Mouse (Mus musculus) heart, embryonic 14.5 days (tissue): ENCODE data around the gene Heg1. TPM values are rescaled to one million over a fixed set of nuclear protein-coding genes. Genes with fewer than 3 reads are reported as not detected.

Experiments
- ATAC-seq: fragments of 200-750 bp; cut with Nextera tagmentation; 2 replicates; pipeline ENCODE4 v1.8.0; 2017; ENCODE audit warnings: low read depth, moderate TSS enrichment; ENCODE audit not compliant: insufficient number of reproducible peaks, insufficient read depth, low FRiP score
- H3K27ac ChIP-seq, 2 experiments: fragments of 200-500 bp in 1 of 2; fragments of 300-500 bp in 1 of 2; sonication (generic) in 1 of 2; replicated peaks in 1 of 2; 2 replicates each; pipeline ENCODE4 v1.5.1; 2012 to 2014; ENCODE audit warnings: low read depth in 2 of 2, low read length in 2 of 2, control low read depth in 1 of 2, mild to moderate bottlenecking in 1 of 2, mixed read lengths in 1 of 2; ENCODE audit not compliant: control insufficient read depth in 1 of 2, insufficient read depth in 1 of 2
- H3K27me3 ChIP-seq: fragments of 300-500 bp; sonication (generic); 2 replicates; pipeline ENCODE4 v1.6.1; 2014; ENCODE audit warnings: mild to moderate bottlenecking, low read length, control low read depth; ENCODE audit not compliant: control insufficient read depth, insufficient read depth
- H3K36me3 ChIP-seq: fragments of 300-500 bp; sonication (generic); 2 replicates; pipeline ENCODE4 v1.6.1; 2014; ENCODE audit warnings: mild to moderate bottlenecking, control low read depth, low read length, mixed read lengths; ENCODE audit not compliant: control insufficient read depth, insufficient read depth
- H3K4me1 ChIP-seq, 2 experiments: fragments of 200-500 bp in 1 of 2; fragments of 300-500 bp in 1 of 2; sonication (generic) in 1 of 2; 2 replicates each; pipeline ENCODE4 v1.6.1; 2012 to 2014; ENCODE audit warnings: low read length in 2 of 2, control low read depth in 1 of 2, mixed read lengths in 1 of 2; ENCODE audit not compliant: control insufficient read depth in 2 of 2, insufficient read depth in 2 of 2
- H3K4me2 ChIP-seq: fragments of 300-500 bp; sonication (generic); 2 replicates; pipeline ENCODE4 v1.6.1; 2014; ENCODE audit warnings: mild to moderate bottlenecking, low read length
- H3K4me3 ChIP-seq, 2 experiments: fragments of 200-500 bp in 1 of 2; fragments of 300-500 bp in 1 of 2; sonication (generic) in 1 of 2; 2 replicates each; pipeline ENCODE4 v1.5.1; 2012 to 2014; ENCODE audit warnings: low read length in 2 of 2, mild to moderate bottlenecking in 2 of 2, control low read depth in 1 of 2, low read depth in 1 of 2, moderate library complexity in 1 of 2; ENCODE audit not compliant: control insufficient read depth in 1 of 2, insufficient read depth in 1 of 2
- H3K9ac ChIP-seq: fragments of 300-500 bp; sonication (generic); 2 replicates; pipeline ENCODE4 v1.6.1; 2014; ENCODE audit warnings: mild to moderate bottlenecking, low read length
- H3K9me3 ChIP-seq: fragments of 300-500 bp; sonication (generic); 2 replicates; pipeline ENCODE4 v1.6.1; 2016; ENCODE audit warnings: low read length, control low read depth; ENCODE audit not compliant: control insufficient read depth
- WGBS: fragments of 180-500 bp; shearing (Covaris S2); extraction: QIAGEN DNeasy Blood & Tissue Kit; methylation state at CpG from one replicate; pipeline ENCODE4 v1.1.7; 2014; 5-methylcytosine and 5-hydroxymethylcytosine counted together
- polyA plus RNA-seq: library from polyadenylated mRNA; unstranded; fragments of >200 nt; fragmentation: Nextera tagmentation; extraction: Ambion mirVana; gene quantifications from 2 replicates; pipeline ENCODE4 v1.2.1, GENCODE M21; 2014

Heg1 gene
- polyA plus RNA-seq, 1 experiment from 2014 or later = 40.5 TPM

DNA sequence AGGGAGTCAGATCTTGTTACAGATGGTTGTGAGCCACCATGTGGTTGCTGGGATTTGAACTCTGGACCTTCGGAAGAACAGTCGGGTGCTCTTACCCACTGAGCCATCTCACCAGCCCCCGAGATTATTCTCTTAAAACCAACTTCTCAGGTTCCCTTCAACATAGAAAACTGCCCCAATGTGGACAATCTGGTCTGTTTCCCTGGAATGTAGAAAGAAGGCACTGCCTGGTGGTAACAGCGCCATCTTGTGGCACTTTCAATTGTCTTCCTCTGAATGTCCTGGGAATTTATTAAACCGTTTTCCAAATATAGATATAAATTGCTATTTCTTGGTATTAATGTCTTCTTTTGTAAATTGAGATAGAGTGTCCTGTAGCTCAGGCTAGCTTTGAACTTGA lies 113.7 kb downstream of the Heg1 start:
- Histone ChIP-seq H3K4me1 (no peaks in the 10 kb centered on the region), H3K9me3 (no peaks in the 10 kb centered on the region), H3K27ac (no peak overlapping the region), H3K9ac (no peak overlapping the region), H3K27me3 (no peaks in the 10 kb centered on the region), H3K4me3 (no peak overlapping the region), H3K4me2 (no peak overlapping the region), H3K36me3 (no peaks in the 10 kb centered on the region)
- WGBS = 48% methylated on average over 5 of the region's 5 CpGs
- no peak for ATAC-seq

DNA sequence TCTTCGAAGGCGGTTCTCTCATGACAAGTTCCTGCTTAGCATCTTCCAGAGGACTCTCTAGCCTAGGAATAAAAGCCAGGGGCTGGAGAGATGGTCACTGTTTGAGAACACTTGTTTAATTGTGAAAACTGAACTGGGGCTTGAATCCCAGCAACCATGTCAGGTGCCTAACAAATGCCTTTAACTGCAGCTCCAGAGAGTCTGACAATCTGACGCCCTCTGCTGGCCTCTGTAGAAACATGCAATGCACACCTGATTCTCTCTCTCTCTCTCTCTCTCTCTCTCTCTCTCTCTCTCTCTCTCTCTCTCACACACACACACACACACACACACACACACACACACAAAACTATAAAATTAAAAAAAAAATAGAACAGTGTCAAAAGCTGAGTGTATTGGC lies 125.8 kb downstream of the Heg1 start:
- no peak for ATAC-seq
- no peak overlapping the region for H3K9ac ChIP-seq
- WGBS = 78% methylated on average over 3 of the region's 3 CpGs

DNA sequence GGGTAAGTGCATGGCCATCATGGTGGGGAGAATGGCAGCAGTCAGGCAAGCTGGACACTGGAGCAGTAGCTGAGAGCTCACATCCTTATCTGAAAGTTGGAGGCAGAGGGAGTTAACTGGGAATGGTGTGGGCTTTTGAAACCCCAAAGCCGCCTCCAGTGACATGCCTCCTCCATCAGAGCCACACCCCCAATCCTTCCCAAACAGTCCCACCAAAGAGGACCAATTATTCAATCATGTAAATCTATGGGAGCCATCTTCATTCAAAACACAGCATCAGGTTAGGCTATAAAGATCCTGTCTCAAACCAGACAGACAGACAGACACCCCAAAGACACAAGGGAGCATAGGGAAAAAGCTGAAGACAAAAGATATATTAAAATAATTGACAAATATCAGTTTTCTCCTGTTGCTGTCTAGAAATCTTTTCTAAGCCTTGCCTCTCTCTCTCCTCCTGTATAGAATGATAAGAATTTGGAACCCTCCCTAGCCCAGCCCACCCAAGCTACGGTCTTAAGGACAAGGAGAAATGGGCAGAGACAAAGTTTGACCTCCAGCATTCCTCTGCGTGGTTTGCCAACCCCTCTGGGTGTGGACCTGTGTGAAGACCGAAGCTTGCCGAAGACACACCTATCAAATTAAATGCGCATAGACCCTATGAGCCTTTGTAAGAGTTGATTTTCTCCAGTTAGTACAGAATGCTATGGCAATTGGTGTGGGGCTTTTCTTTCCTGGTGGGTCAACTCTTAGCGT lies 134.4 kb downstream of the Heg1 start:
- no peak for ATAC-seq

More for the DNA sequence above, 125.8 kb downstream of the Heg1 start:
- H3K36me3 ChIP-seq = no peaks in the 10 kb centered on the region
- H3K27me3 ChIP-seq = no peaks in the 10 kb centered on the region
- H3K4me2 ChIP-seq = no peak overlapping the region
- no peak overlapping the region for H3K27ac ChIP-seq
- H3K4me3 ChIP-seq = no peak overlapping the region
- H3K4me1 ChIP-seq = no peaks in the 10 kb centered on the region
- H3K9me3 ChIP-seq = no peaks in the 10 kb centered on the region

DNA sequence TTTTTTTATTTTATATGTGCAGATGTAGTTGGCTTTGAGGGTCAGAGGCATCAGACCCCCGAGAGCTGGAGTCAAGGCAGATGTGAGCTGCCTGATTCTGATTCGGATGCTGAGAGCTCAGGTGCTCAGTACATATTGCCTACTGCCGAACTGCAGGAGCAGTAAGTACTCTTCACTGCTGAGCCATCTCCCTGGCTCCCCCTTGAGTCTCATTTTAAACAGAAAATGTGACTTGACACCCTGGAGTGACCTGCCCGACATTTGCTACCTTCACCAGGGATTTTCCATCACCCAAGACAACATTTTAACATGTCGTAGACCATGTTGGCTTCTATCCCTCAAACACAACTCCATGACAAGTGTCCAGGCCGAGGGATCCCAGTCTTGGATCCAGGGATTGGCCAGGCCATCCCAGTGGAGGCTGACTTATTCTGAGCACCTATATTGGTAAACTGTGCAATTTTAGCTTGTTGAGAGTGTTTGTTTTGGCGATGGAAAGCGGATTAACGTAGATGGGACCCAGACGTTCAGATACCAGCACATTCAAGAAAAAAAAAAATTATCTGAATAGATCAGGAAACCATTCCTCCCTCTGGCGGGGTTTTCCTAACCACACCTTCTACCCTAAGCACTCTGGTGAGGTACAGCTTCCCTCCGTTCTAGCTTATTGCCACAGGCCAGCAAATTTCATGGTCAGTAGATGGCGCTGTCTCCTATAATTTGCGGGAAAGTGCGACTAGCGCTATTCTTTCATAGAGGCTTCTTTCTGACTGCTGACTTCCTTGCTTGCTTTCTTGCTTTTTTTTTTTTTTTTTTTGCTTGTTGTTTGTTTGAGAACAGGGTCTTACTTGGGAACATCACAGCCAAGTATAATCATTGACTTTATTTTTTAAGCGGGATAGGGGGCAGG lies 136.4 kb downstream of the Heg1 start:
- ATAC-seq = no peak
- 16% methylated on average over 17 of the region's 17 CpGs for WGBS
- H3K4me3 ChIP-seq = no peak overlapping the region
- peaks cover 4% of the 10 kb centered on the region; the same call in 1 of the 2 replicates for H3K27me3 ChIP-seq
- no peaks in the 10 kb centered on the region for H3K9me3 ChIP-seq
- no peaks in the 10 kb centered on the region for H3K36me3 ChIP-seq
- no peak overlapping the region for H3K27ac ChIP-seq
- H3K4me1 ChIP-seq = no peaks in the 10 kb centered on the region
- no peak overlapping the region for H3K4me2 ChIP-seq
- H3K9ac ChIP-seq = no peak overlapping the region

More for the DNA sequence above, 134.4 kb downstream of the Heg1 start:
- no peaks in the 10 kb centered on the region for H3K9me3 ChIP-seq
- H3K4me1 ChIP-seq = no peaks in the 10 kb centered on the region
- no peak overlapping the region for H3K4me3 ChIP-seq
- H3K4me2 ChIP-seq = no peak overlapping the region
- peaks cover 4% of the 10 kb centered on the region; the same call in 1 of the 2 replicates for H3K27me3 ChIP-seq
- H3K36me3 ChIP-seq = no peaks in the 10 kb centered on the region
- 77% methylated on average over 7 of the region's 7 CpGs for WGBS
- H3K27ac ChIP-seq = no peak overlapping the region
- H3K9ac ChIP-seq = no peak overlapping the region

Other genes with a start within 250 kb of the Heg1 start
- 0.89 and 1.9 TPM in 2 replicates for gene Slc12a8, start 167.0 kb upstream of the Heg1 start, polyA plus RNA-seq
- gene Muc13, start 109.7 kb downstream of the Heg1 start, polyA plus RNA-seq = not detected in 2 replicates
- gene Itgb5, start 145.3 kb downstream of the Heg1 start, polyA plus RNA-seq = 87.8 and 96.2 TPM in 2 replicates